Mouse (Mus musculus): ENCODE measurements around the gene Tmod1.

DNA sequence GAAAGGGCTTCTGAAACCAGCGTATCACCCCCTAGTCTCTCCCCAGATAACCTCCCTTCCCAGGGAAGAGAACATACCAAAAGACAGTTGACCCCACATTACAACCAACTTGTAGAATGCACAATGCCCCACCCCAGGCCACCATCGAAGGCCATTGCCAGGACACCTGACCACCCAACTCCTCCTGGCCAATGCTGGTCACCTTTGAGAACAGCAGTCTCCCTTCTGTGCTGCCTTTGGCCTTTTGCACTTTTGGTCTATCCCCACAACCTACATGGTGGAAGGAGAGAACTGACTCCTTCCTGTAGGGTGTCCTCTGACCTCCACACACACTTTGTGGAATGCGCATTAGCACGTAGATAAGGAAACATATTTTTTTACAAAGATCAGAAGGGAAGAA is 78.8 kb downstream of the Tmod1 start:
- TF ChIP-seq EP300 (IDR thresholded peaks at IDR 0.05; ENCODE audit: low read depth) (no peak), CTCF (IDR thresholded peaks at IDR 0.05; ENCODE audit: low read depth) (no peak)

Data from heart, postnatal 0 days (tissue).